Mouse (Mus musculus) liver, adult 2 months (tissue): ENCODE data around the gene Atp5b.

ENCODE experiments used
- CTCF ChIP-seq: fragments of 200-500 bp; IDR thresholded peaks from 2 replicates; pipeline ENCODE4 v1.5.1; 2011; ENCODE audit warnings: low read depth, low read length, control low read depth
- POLR2A ChIP-seq: fragments of 200-500 bp; IDR thresholded peaks from 2 replicates; pipeline ENCODE4 v1.6.1; 2011; ENCODE audit warnings: low read length, control low read depth; ENCODE audit not compliant: insufficient read depth; ENCODE audit errors: extremely low read depth

DNA sequence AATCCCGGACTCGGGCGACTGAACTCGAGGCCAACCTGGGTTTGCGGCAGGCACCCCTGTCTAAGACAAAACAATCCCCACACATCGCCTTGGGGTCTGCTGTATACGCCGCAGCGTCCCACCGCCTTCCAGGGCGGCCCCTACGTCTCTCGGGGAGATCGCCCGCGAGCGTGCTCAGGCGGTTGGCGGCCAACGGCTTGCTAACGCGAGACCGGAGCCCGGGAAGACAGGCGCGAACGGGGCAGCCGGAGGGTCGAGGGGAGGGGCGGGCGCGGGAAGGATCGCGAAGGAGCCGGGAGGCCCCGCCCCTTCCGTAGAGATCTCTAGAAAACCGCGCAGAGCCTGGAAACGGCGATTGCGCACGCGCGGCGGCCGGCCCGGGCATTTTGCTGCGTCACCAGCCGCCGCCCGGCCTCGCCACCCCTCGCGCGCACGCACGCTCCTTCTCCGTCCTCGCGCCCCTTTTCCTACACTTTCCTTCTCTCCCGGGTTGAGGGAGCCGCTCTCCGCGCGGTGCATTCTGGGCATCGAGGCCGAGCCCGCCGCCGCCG, 24.4 kb upstream of the Atp5b start, which contains the start of gene Ptges3:
- TF ChIP-seq CTCF (no peak), POLR2A (peak; percentile 51)
